Mouse (Mus musculus) intestine, postnatal 0 days (tissue): ENCODE data around the gene Ccdc142. TPM values are rescaled to one million over a fixed set of nuclear protein-coding genes. Genes with fewer than 3 reads are reported as not detected.
A peak's percentile ranks its signal among the peaks of the same experiment; 100 is the strongest.

Experiments used
- ATAC-seq: fragments of 200-750 bp; cut with Nextera tagmentation; 2 replicates; pipeline ENCODE4 v1.8.0; 2017; ENCODE audit warnings: mild to moderate bottlenecking, moderate TSS enrichment, moderate library complexity
- H3K27ac ChIP-seq: fragments of 300-500 bp; sonication (generic); 2 replicates; pipeline ENCODE4 v1.5.1; 2014; ENCODE audit warnings: mild to moderate bottlenecking, low read depth, low read length, moderate library complexity
- H3K27me3 ChIP-seq: fragments of 300-500 bp; sonication (generic); replicated peaks from 2 replicates; pipeline ENCODE4 v1.6.1; 2014; ENCODE audit warnings: low read length, mixed read lengths; ENCODE audit not compliant: control insufficient read depth, insufficient read depth
- H3K36me3 ChIP-seq: fragments of 300-500 bp; sonication (generic); 2 replicates; pipeline ENCODE4 v1.6.1; 2014; ENCODE audit warnings: mild to moderate bottlenecking, moderate library complexity; ENCODE audit not compliant: control insufficient read depth, insufficient read depth
- H3K4me1 ChIP-seq: fragments of 300-500 bp; sonication (generic); replicated peaks from 2 replicates; pipeline ENCODE4 v1.6.1; 2014; ENCODE audit warnings: antibody characterized with exemption, low read length, mixed read lengths; ENCODE audit not compliant: control insufficient read depth, insufficient read depth
- H3K4me2 ChIP-seq: fragments of 300-500 bp; sonication (generic); replicated peaks from 2 replicates; pipeline ENCODE4 v1.6.1; 2014; ENCODE audit warnings: low read depth, mild to moderate bottlenecking, moderate library complexity
- H3K4me3 ChIP-seq: fragments of 300-500 bp; sonication (generic); 2 replicates; pipeline ENCODE4 v1.5.1; 2014; ENCODE audit warnings: low read depth, low read length
- H3K9ac ChIP-seq: fragments of 300-500 bp; sonication (generic); 2 replicates; pipeline ENCODE4 v1.6.1; 2014; ENCODE audit warnings: mild to moderate bottlenecking, low read depth, low read length
- H3K9me3 ChIP-seq: fragments of 300-500 bp; sonication (generic); 2 replicates; pipeline ENCODE4 v1.6.1; 2016; ENCODE audit warnings: mixed run types; ENCODE audit not compliant: control insufficient read depth
- CTCF ChIP-seq: sonication (generic); IDR thresholded peaks from 2 replicates; pipeline ENCODE4 v1.5.1; 2016; ENCODE audit warnings: low read depth, mild to moderate bottlenecking, control low read depth, antibody characterized with exemption, moderate library complexity
- WGBS: fragments of 180-500 bp; shearing (Covaris S2); extraction: QIAGEN DNeasy Blood & Tissue Kit; methylation state at CpG from one replicate; pipeline ENCODE4 v1.1.7; 2014; 5-methylcytosine and 5-hydroxymethylcytosine counted together
- polyA plus RNA-seq: library from polyadenylated mRNA; unstranded; fragments of >200 nt; fragmentation: Nextera tagmentation; extraction: Ambion mirVana; gene quantifications from 2 replicates; pipeline ENCODE4 v1.2.1, GENCODE M21; 2015

Gene Ccdc142
- polyA plus RNA-seq, 1 experiment from 2014 or later, result 1.3 TPM

DNA sequence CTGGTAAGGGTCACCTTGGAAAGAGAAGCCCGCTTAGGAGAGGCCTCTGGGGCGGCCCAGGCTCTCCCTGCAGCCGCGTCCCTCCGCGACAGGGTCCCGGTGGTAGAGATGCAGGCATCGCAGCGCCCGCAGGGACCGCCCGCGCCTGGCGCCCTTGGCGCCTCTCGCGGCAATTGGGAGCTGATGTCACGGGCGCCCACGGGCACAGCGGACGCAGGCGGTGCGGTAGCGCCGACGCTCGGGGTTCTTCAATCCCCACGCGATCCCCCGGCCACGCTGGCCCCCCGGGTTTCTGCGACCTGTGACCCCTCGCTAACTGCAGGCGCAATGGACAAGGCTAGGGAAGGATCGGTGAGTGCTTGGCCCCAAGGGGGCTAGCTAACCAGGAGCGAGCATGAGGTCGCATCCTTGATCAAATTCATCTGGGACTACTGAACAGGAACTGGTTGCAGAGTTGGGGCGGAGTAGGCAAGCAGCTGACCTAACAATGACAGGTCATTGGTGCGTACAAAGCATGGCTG lies 40.9 kb downstream of the Ccdc142 start:
- peak overlapping the region; percentile 17; the same call in 1 of the 2 replicates for H3K4me3 ChIP-seq
- no peak overlapping the region for H3K27ac ChIP-seq
- 17% methylated on average over 40 of the region's 41 CpGs for WGBS
- peaks cover 8% of the 10 kb centered on the region; the same call in 1 of the 2 replicates for H3K36me3 ChIP-seq
- no peaks in the 10 kb centered on the region for H3K27me3 ChIP-seq
- peaks cover 6% of the 10 kb centered on the region; the same call in 1 of the 2 replicates for H3K4me1 ChIP-seq
- H3K9me3 ChIP-seq, result no peaks in the 10 kb centered on the region
- peak overlapping the region; percentile 52 for H3K4me2 ChIP-seq
- TF ChIP-seq CTCF, result no peak
- ATAC-seq, result no peak
- peak overlapping the region; percentile 34; the same call in 1 of the 2 replicates for H3K9ac ChIP-seq

DNA sequence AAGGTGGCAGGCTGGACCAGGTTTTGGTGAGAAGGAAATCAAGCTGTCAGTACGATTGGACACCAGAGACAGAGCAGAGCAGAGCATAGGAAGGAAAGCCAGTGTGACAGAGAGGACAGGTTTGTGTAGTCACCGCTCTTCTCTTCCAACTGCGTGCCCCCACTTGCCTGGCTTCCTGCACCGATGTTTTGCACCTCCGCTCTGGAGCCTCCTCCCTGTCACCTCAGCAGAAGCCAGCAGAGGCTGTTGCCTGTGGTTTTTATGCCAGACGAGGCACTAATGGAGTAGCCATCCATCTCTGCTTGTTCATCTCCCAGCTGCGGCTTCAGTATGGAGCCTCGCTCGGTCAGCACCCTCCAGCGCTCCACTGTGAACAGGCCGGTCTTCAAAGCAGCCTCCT lies 41.5 kb downstream of the Ccdc142 start:
- 68% methylated on average over 11 of the region's 11 CpGs for whole genome bisulfite sequencing
- ATAC-seq, result no peak
- Histone ChIP-seq H3K4me2 (no peak overlapping the region), H3K4me3 (no peak overlapping the region), H3K27me3 (no peaks in the 10 kb centered on the region), H3K27ac (no peak overlapping the region), H3K9ac (no peak overlapping the region), H3K9me3 (no peaks in the 10 kb centered on the region), H3K4me1 (peaks cover 6% of the 10 kb centered on the region; the same call in 1 of the 2 replicates), H3K36me3 (peaks cover 15% of the 10 kb centered on the region; the same call in 1 of the 2 replicates)
- no peak for TF ChIP-seq CTCF

DNA sequence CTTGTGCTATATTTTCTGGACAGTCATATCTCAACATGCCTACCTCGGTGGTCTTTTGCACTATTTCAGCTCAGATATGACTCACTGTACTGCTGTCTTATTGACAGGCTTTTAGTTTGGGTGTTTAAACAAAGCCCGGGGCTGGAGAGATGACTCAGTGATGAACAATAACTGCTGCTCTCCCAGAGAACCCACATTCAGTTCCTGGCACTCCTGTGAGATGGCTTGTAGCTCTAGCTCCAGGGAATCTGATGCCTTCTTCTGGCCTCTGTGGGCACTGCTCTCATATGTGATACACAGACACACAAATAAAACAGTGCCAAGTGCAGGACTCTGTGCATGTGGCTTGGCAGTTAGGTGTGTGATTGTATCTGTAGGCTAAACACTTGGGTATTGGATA lies 43.8 kb downstream of the Ccdc142 start:
- Histone ChIP-seq H3K4me2 (no peak overlapping the region), H3K9ac (no peak overlapping the region), H3K27me3 (no peaks in the 10 kb centered on the region), H3K36me3 (peaks cover 36% of the 10 kb centered on the region), H3K4me1 (peaks cover 6% of the 10 kb centered on the region; the same call in 1 of the 2 replicates), H3K9me3 (no peaks in the 10 kb centered on the region), H3K27ac (no peak overlapping the region), H3K4me3 (no peak overlapping the region)
- WGBS, result 48% methylated on average over 2 of the region's 2 CpGs
- no peak for ATAC-seq
- TF ChIP-seq CTCF, result no peak

DNA sequence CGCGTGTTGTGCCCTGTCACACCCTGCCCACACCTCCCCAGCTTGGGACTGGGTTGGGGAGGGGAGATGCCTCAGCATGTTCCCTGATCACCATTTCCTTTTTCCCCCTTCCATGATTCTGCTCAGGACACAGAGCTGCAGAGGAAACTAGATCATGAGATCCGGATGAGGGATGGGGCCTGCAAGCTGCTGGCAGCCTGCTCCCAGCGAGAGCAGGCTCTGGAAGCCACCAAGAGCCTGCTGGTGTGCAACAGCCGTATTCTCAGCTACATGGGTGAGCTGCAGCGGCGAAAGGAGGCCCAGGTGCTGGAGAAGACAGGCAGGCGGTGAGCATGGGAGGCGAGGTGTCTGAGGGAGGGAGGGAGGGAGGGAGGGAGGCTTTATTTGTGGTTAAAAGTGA lies 44.4 kb downstream of the Ccdc142 start:
- no peak overlapping the region for H3K4me3 ChIP-seq
- no peak for ATAC-seq
- H3K9me3 ChIP-seq, result no peaks in the 10 kb centered on the region
- no peak for TF ChIP-seq CTCF
- peaks cover 6% of the 10 kb centered on the region; the same call in 1 of the 2 replicates for H3K4me1 ChIP-seq
- peaks cover 42% of the 10 kb centered on the region for H3K36me3 ChIP-seq
- H3K4me2 ChIP-seq, result no peak overlapping the region
- H3K27me3 ChIP-seq, result no peaks in the 10 kb centered on the region
- H3K27ac ChIP-seq, result no peak overlapping the region
- no peak overlapping the region for H3K9ac ChIP-seq
- 79% methylated on average over 9 of the region's 9 CpGs for WGBS

DNA sequence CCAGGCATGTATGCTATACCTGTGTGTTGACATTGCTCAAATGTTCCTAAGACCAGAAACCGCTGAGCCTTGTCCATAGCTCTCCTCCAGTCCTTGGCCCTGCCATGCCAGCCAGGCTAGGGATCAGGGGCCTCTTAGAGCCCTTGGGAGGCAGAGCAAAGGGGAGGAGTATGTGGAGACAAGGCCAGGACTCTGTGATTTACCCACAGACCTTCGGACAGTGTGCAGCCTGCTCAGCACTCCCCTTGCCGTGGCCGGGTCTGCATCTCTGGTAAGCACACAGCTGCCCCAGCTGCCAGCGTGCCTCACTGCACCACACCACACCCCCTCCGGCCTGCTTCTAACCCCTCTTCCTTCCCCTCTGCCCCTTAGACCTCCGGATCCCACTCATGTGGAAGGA lies 45.9 kb downstream of the Ccdc142 start:
- no peak for ATAC-seq
- Histone ChIP-seq H3K4me3 (no peak overlapping the region), H3K27me3 (no peaks in the 10 kb centered on the region), H3K4me2 (no peak overlapping the region), H3K36me3 (peaks cover 57% of the 10 kb centered on the region), H3K9me3 (no peaks in the 10 kb centered on the region), H3K27ac (no peak overlapping the region), H3K9ac (no peak overlapping the region), H3K4me1 (peaks cover 2% of the 10 kb centered on the region; the same call in 1 of the 2 replicates)
- WGBS, result 55% methylated on average over 7 of the region's 7 CpGs
- TF ChIP-seq CTCF, result no peak

DNA sequence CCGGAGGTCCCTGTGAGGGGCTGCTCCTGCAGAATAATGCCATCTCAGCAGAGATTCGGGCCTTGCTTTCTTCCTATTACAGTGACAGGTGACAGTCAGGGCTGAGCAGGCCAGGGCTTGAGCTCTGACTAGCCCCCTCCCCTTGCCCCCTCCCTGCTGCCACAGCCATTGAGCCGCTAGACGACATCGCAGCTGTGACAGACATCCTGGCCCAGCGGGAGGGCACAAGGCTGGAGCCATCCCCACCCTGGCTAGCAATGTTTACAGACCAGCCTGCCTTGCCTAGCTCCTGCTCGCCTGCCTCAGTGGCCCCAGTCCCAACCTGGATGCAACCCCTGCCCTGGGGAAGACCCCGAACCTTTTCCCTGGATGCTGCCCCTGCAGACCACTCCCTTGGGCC lies 50.3 kb downstream of the Ccdc142 start:
- ATAC-seq, result no peak

More for the DNA sequence above, 50.3 kb downstream of the Ccdc142 start:
- no peak overlapping the region for H3K27ac ChIP-seq
- H3K36me3 ChIP-seq, result peaks cover 56% of the 10 kb centered on the region
- no peak for TF ChIP-seq CTCF
- no peaks in the 10 kb centered on the region for H3K9me3 ChIP-seq
- peaks cover 6% of the 10 kb centered on the region for H3K4me1 ChIP-seq
- H3K27me3 ChIP-seq, result no peaks in the 10 kb centered on the region
- 60% methylated on average over 8 of the region's 8 CpGs for WGBS
- no peak overlapping the region for H3K4me2 ChIP-seq
- H3K4me3 ChIP-seq, result no peak overlapping the region
- no peak overlapping the region for H3K9ac ChIP-seq
